Mouse (Mus musculus) activated CD4-positive, CD25-positive, alpha-beta regulatory T cell (primary cell): Measurements from ENCODE around the gene Pithd1. TPM values are rescaled to one million over a fixed set of nuclear protein-coding genes. Genes with fewer than 3 reads are reported as not detected.

Experiments used
- polyA plus RNA-seq, 2 experiments: library from polyadenylated mRNA; unstranded; fragments of 100-300 nt; shearing (Covaris generic); gene quantifications; one replicate each; pipeline ENCODE4 v1.2.1; 2017

Gene Pithd1
- 10 to 100 TPM; 72.6 to 84.9 TPM for polyA plus RNA-seq

GRCm38 (mm10) chr4:135986943-135987710 is at the start of gene Pithd1:
Pithd1 (minus strand) TSS chr4:135987264.

DNA sequence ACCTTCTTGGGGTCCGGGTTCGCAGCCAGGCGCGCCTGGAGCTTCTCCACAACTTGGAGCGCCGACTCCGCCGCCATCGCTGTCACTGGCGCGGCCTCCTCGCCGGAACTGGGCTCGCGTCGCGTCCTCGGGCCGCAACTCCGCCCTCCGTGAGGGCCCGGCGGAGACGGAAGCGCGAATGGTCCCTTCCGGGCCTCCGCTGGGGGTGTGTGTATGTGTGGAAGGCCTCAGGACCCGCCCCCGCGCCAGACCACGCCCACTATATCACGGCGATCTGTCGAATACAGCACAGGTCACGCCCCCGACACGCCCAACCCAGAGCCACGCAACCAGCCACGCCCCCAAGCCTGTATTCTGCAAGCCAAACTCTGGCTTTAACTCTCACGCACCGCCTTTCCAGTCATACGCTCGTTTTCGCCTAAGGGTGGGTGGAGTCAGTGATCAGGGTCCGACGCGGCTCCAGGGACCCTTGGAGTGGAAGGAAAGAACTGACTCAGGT is 34.5 kb upstream of the Pithd1 start, which contains the start of gene Eloa:
Gene Eloa, minus strand, starts transcription at position 215 of the 499 bp plus-strand sequence.

DNA sequence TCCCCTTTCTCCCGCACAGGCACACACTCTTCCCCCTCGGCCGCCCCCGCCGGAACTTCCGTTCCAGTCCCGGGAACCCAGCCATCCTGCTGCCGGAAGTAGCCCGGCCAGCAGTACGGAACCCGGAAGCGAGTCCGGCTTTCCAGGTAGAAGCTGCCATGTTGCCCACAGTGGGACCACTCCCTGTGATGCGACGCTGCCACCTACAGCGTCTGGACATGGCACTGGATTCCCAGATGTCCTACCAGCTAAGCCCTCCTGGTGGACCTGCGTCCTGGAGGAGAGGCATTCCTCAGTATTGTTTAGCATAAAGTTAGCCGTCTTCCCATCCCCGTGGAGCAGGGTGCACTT is 14.5 kb downstream of the Pithd1 start, which contains the start of gene Lypla2:
Gene Lypla2, minus strand, starts transcription at position 71 of the 351 bp plus-strand sequence.

GRCm38 (mm10) chr4:135963457-135964193 is 23.4 kb downstream of the Pithd1 start, which contains the start of gene Gale:
Gale (plus strand) TSS chr4:135963727.

DNA sequence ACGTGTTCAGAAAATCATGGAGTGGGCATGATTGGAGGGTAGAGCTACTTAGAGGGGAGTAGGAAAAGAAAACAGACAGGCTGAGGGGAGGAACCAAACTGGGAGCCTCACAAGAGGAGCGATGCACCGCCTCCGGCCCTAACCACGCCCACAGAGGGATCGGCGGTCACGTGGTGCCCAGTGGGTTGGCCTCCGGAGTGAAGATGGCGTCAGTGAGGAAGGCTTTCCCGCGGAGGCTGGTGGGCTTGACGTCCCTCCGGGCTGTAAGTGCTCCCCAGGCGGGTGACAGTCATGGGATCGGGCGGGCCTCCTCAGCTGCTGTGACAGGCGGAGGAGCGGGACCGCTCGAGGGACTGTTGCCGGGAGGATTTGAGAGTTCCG is 40.8 kb downstream of the Pithd1 start, which contains the start of gene Hmgcl:
Gene Hmgcl, plus strand, starts transcription at position 171 of the 381 bp plus-strand sequence.

Other genes starting within 250 kb of the Pithd1 start
- not detected for gene Myom3, start 227.5 kb downstream of the Pithd1 start, polyA plus RNA-seq
- 100 to 1,000 TPM; 126 to 150 TPM for gene Srsf10, start 131.5 kb downstream of the Pithd1 start, polyA plus RNA-seq
- gene Pnrc2, start 113.4 kb downstream of the Pithd1 start, polyA plus RNA-seq = 100 to 1,000 TPM; 203 to 210 TPM
- 10 to 100 TPM in 1 of 2 experiments, 1 to 10 TPM in 1; 8.5 to 11.3 TPM for gene Cnr2, start 91.9 kb downstream of the Pithd1 start, polyA plus RNA-seq
- gene Fuca1, start 66.5 kb downstream of the Pithd1 start, polyA plus RNA-seq = 100 to 1,000 TPM in 1 of 2 experiments, 10 to 100 TPM in 1; 89.7 to 112 TPM
- 10 to 100 TPM; 74.0 to 76.3 TPM for gene Hmgcl, start 40.8 kb downstream of the Pithd1 start, polyA plus RNA-seq
- 10 to 100 TPM; 15.4 to 35.5 TPM for gene Gale, start 23.5 kb downstream of the Pithd1 start, polyA plus RNA-seq
- 100 to 1,000 TPM; 289 to 317 TPM for gene Lypla2, start 14.6 kb downstream of the Pithd1 start, polyA plus RNA-seq
- gene Eloa, start 34.5 kb upstream of the Pithd1 start, polyA plus RNA-seq = 10 to 100 TPM; 40.6 to 84.9 TPM
- gene Rpl11, start 66.2 kb upstream of the Pithd1 start, polyA plus RNA-seq = 100 to 1,000 TPM; 331 to 438 TPM
- 100 to 1,000 TPM; 162 to 182 TPM for gene Id3, start 156.2 kb upstream of the Pithd1 start, polyA plus RNA-seq
- gene E2f2, start 185.1 kb upstream of the Pithd1 start, polyA plus RNA-seq = 10 to 100 TPM; 28.7 to 33.6 TPM
- gene Asap3, start 219.1 kb upstream of the Pithd1 start, polyA plus RNA-seq = under 1 TPM; 0.11 to 0.19 TPM